Mouse (Mus musculus) forebrain, embryonic 11.5 days (tissue): ENCODE results near the gene Ercc6. TPM values are rescaled to one million over a fixed set of nuclear protein-coding genes. Genes with fewer than 3 reads are reported as not detected.
A peak's percentile ranks its signal among the peaks of the same experiment; 100 is the strongest.

Source experiments
- ATAC-seq: fragments of 200-750 bp; cut with Nextera tagmentation; replicated peaks from 2 replicates; pipeline ENCODE4 v1.8.0; 2017; ENCODE audit warnings: moderate TSS enrichment; ENCODE audit not compliant: low FRiP score
- DNase-seq: peaks from one replicate; pipeline ENCODE4 v3.0.0-alpha.2; 2017; ENCODE audit warnings: low spot score
- H3K27ac ChIP-seq: fragments of 300-500 bp; sonication (generic); 2 replicates; pipeline ENCODE4 v1.5.1; 2014; ENCODE audit warnings: low read depth, low read length
- H3K27me3 ChIP-seq: fragments of 300-500 bp; sonication (generic); 2 replicates; pipeline ENCODE4 v1.6.1; 2014; ENCODE audit warnings: mild to moderate bottlenecking, low read length, mixed read lengths; ENCODE audit not compliant: control insufficient read depth, insufficient read depth
- H3K36me3 ChIP-seq: fragments of 300-500 bp; sonication (generic); 2 replicates; pipeline ENCODE4 v1.6.1; 2014; ENCODE audit warnings: mild to moderate bottlenecking, low read length, moderate library complexity, mixed read lengths; ENCODE audit not compliant: control insufficient read depth, insufficient read depth
- H3K4me1 ChIP-seq: fragments of 300-500 bp; sonication (generic); replicated peaks from 2 replicates; pipeline ENCODE4 v1.6.1; 2014; ENCODE audit warnings: low read length, mixed read lengths; ENCODE audit not compliant: control insufficient read depth, insufficient read depth
- H3K4me2 ChIP-seq: fragments of 300-500 bp; sonication (generic); 2 replicates; pipeline ENCODE4 v1.6.1; 2014; ENCODE audit warnings: low read depth, mild to moderate bottlenecking, low read length, moderate library complexity, mixed read lengths; ENCODE audit not compliant: severe bottlenecking
- H3K4me3 ChIP-seq: fragments of 300-500 bp; sonication (generic); 2 replicates; pipeline ENCODE4 v1.5.1; 2014; ENCODE audit warnings: low read depth, low read length
- H3K9ac ChIP-seq: fragments of 300-500 bp; sonication (generic); 2 replicates; pipeline ENCODE4 v1.6.1; 2014; ENCODE audit warnings: low read length
- H3K9me3 ChIP-seq: fragments of 300-500 bp; sonication (generic); 2 replicates; pipeline ENCODE4 v1.6.1; 2016; ENCODE audit warnings: low read length, mixed read lengths; ENCODE audit not compliant: control insufficient read depth
- WGBS: fragments of 180-500 bp; shearing (Covaris S2); extraction: QIAGEN DNeasy Blood & Tissue Kit; methylation state at CpG from one replicate; pipeline ENCODE4 v1.1.7; 2014; 5-methylcytosine and 5-hydroxymethylcytosine counted together
- polyA plus RNA-seq: library from polyadenylated mRNA; unstranded; fragments of >200 nt; fragmentation: Nextera tagmentation; extraction: Ambion mirVana; gene quantifications from 2 replicates; pipeline ENCODE4 v1.2.1, GENCODE M21; 2014

Ercc6 gene
- polyA plus RNA-seq: 20.1 and 29.4 TPM in 2 replicates

DNA sequence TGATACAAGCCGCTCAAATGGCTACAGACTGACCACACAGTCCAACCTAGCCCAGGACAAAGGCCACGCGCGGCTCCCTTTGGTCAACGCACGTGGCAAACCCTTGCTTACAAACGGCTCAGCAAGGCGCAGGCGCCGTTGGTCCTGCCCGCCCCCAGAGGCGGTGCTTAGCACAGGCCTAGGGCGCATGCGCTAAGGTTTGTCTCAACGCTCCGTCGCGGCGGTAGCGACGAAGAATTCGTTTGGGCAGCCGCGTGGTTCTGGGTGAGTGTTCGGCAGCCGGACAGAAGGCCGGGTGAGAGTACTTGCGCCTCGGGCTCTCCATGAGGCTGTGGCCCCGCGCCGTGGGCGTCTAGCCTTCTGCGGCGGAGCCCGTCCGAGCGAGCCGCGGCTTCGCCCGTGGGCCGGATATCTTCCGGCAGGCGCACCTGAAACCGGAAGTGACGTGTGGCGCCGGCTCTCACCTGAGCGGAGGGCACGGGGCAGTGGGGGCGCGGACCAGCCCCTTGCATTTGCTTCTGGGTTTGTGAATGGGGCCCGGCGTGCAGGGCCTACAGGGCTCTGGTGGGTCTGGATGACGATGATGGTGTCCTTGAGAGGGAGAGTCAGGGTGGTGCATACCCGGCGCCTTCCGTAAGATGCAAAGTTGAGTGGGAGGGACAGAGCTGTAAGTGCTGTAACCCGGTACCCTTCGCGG lies at the start of gene Ercc6:
Ercc6 (plus strand) TSS at position 186 of the 697 bp plus-strand sequence.
- no peaks in the 10 kb centered on the region for H3K27me3 ChIP-seq
- H3K9me3 ChIP-seq: no peaks in the 10 kb centered on the region
- H3K9ac ChIP-seq: peak within 1 kb of the TSS; percentile 67
- no peaks in the 10 kb centered on the region; the same call in 1 of the 2 replicates for H3K36me3 ChIP-seq
- ATAC-seq: peak; percentile 96
- H3K4me2 ChIP-seq: peak within 1 kb of the TSS; percentile 89
- H3K4me1 ChIP-seq: peaks cover 6% of the 10 kb centered on the region
- peak; percentile 97 for DNase-seq
- no peak within 1 kb of the TSS for H3K27ac ChIP-seq
- WGBS: under 1% methylated on average over 62 of the region's 62 CpGs
- peak within 1 kb of the TSS; percentile 74 for H3K4me3 ChIP-seq

- peak within 1 kb of the TSS; percentile 32 for H3K4me3 ChIP-seq
- H3K9me3 ChIP-seq: no peaks in the 10 kb centered on the region
- WGBS: under 1% methylated on average over 58 of the region's 70 CpGs
- peak; percentile 59 for DNase-seq
- ATAC-seq: 0 out of 2 replicates have a peak, but pooled peaks have one; percentile 44
- no peaks in the 10 kb centered on the region for H3K36me3 ChIP-seq
- H3K27ac ChIP-seq: no peak within 1 kb of the TSS
- H3K4me1 ChIP-seq: peaks cover 12% of the 10 kb centered on the region
- peak within 1 kb of the TSS; percentile 57 for H3K4me2 ChIP-seq
- peaks cover 73% of the 10 kb centered on the region for H3K27me3 ChIP-seq
- H3K9ac ChIP-seq: peak within 1 kb of the TSS; percentile 27; the same call in 1 of the 2 replicates
Observed at GRCm38 (mm10) chr14:32464601-32465505, 48.5 kb upstream of the Ercc6 start, which contains the start of gene Slc18a3. Gene Slc18a3, minus strand, starts transcription at chr14:32464850.

- Histone ChIP-seq H3K27me3 (peaks cover 68% of the 10 kb centered on the region), H3K27ac (no peak overlapping the region), H3K4me1 (peaks cover 12% of the 10 kb centered on the region), H3K9ac (no peak overlapping the region), H3K9me3 (no peaks in the 10 kb centered on the region), H3K36me3 (no peaks in the 10 kb centered on the region), H3K4me2 (peak overlapping the region; percentile 57; the same call in 1 of the 2 replicates), H3K4me3 (peak overlapping the region; percentile 32)
- no peak for ATAC-seq
- DNase-seq: no peak
- whole genome bisulfite sequencing: 1% methylated on average over 6 of the region's 11 CpGs
Observed at GRCm38 (mm10) chr14:32465506-32465870, 47.8 kb upstream of the Ercc6 start.

DNA sequence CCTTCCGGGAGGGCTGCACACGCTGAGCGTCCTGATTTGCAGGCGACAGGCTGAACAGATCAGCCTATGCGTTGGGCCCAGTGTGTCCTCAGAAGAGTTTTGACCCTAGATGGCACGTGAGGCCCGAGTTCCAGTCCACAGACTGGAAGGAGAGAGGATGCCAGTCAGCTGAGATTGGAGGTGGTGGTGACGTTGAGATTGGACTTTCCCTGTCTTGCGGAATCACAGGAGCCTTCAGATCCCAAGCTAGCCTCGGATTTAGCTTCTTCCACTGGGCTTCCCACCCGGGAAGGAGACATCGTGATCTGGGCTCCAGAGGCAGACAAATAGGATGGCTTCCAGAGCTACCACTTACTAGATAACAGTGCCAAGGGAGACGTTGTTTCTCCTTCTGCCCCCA lies 47.4 kb upstream of the Ercc6 start, which contains the start of gene Chat:
Chat (minus strand) TSS at position 101 of the 400 bp plus-strand sequence.
- peak within 1 kb of the TSS; percentile 32 for H3K4me3 ChIP-seq
- no peaks in the 10 kb centered on the region for H3K36me3 ChIP-seq
- 14% methylated on average over 13 of the region's 13 CpGs for WGBS
- no peak for ATAC-seq
- peak within 1 kb of the TSS; percentile 57 for H3K4me2 ChIP-seq
- H3K9me3 ChIP-seq: no peaks in the 10 kb centered on the region
- no peak within 1 kb of the TSS for H3K9ac ChIP-seq
- H3K27ac ChIP-seq: no peak within 1 kb of the TSS
- DNase-seq: no peak
- H3K27me3 ChIP-seq: peaks cover 64% of the 10 kb centered on the region
- peaks cover 12% of the 10 kb centered on the region for H3K4me1 ChIP-seq

GRCm38 (mm10) chr14:32467606-32468005 lies 45.7 kb upstream of the Ercc6 start:
- WGBS: 10% methylated on average over 5 of the region's 5 CpGs
- Histone ChIP-seq H3K27me3 (peaks cover 46% of the 10 kb centered on the region), H3K4me2 (no peak overlapping the region), H3K4me3 (no peak overlapping the region), H3K9ac (no peak overlapping the region), H3K9me3 (no peaks in the 10 kb centered on the region), H3K27ac (no peak overlapping the region), H3K4me1 (peaks cover 12% of the 10 kb centered on the region), H3K36me3 (no peaks in the 10 kb centered on the region)
- no peak for ATAC-seq
- DNase-seq: peak; percentile 75

DNA sequence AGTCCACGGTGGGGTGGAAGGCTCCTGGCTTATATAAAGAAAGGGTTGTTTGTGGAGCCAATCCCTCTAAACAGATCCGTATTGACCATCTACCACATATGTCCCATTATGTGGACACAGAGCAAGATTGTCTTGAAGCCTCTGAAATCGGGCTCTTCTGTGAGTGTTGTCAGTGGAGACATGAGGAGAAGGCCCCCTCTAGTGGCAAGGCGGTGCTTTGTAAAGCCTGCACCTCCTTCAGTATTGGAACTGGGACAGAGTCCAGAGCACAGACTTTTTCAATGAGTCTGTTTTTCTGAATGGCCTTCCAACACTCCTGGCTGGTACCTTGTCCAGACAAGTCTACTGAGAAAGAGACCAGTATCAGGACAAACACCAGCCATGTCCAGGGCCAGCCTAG lies 40.3 kb upstream of the Ercc6 start:
- peak; percentile 77 for DNase-seq
- no peaks in the 10 kb centered on the region for H3K36me3 ChIP-seq
- no peak overlapping the region for H3K4me2 ChIP-seq
- H3K27ac ChIP-seq: no peak overlapping the region
- no peaks in the 10 kb centered on the region for H3K9me3 ChIP-seq
- H3K27me3 ChIP-seq: no peaks in the 10 kb centered on the region; the same call in 1 of the 2 replicates
- no peaks in the 10 kb centered on the region for H3K4me1 ChIP-seq
- H3K4me3 ChIP-seq: no peak overlapping the region
- 6% methylated on average over 4 of the region's 4 CpGs for WGBS
- no peak for ATAC-seq
- H3K9ac ChIP-seq: no peak overlapping the region

DNA sequence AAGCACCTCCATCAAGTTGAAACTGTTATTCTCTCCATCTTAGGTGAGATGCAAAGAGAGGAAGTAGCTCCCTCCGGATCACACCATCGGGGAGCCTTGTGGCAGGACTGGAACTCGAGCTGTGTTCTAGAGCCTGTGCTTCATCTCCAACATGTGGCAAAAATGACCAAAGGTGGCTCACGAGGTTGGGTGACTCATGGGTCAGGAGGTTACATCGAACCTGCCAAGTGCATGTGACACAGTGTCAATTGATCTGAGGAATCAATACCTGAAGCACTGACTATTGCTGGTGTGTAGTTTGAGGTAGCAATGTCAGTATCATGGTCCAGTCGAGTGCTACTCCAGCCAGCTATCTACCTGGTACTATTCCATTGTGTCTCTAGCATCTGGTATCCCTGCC lies 36.8 kb upstream of the Ercc6 start:
- ATAC-seq: no peak
- H3K27me3 ChIP-seq: no peaks in the 10 kb centered on the region
- no peaks in the 10 kb centered on the region for H3K36me3 ChIP-seq
- H3K4me3 ChIP-seq: no peak overlapping the region
- H3K27ac ChIP-seq: no peak overlapping the region
- H3K4me2 ChIP-seq: no peak overlapping the region
- DNase-seq: no peak
- H3K9ac ChIP-seq: no peak overlapping the region
- H3K9me3 ChIP-seq: no peaks in the 10 kb centered on the region
- H3K4me1 ChIP-seq: no peaks in the 10 kb centered on the region
- WGBS: 79% methylated on average over 6 of the region's 6 CpGs

GRCm38 (mm10) chr14:32477581-32477980 lies 35.7 kb upstream of the Ercc6 start:
- no peak for ATAC-seq

More at GRCm38 (mm10) chr14:32477581-32477980, 35.7 kb upstream of the Ercc6 start:
- H3K9ac ChIP-seq: no peak overlapping the region
- H3K36me3 ChIP-seq: no peaks in the 10 kb centered on the region
- H3K27ac ChIP-seq: no peak overlapping the region
- no peaks in the 10 kb centered on the region for H3K27me3 ChIP-seq
- H3K4me1 ChIP-seq: no peaks in the 10 kb centered on the region
- no peak for DNase-seq
- H3K9me3 ChIP-seq: no peaks in the 10 kb centered on the region
- no peak overlapping the region for H3K4me3 ChIP-seq
- H3K4me2 ChIP-seq: no peak overlapping the region
- WGBS: 67% methylated on average over 1 of the region's 1 CpGs
